Mouse (Mus musculus): ENCODE data around the gene Foxp3. TPM values are rescaled to one million over a fixed set of nuclear protein-coding genes. Genes with fewer than 3 reads are reported as not detected.
A peak's percentile ranks its signal among the peaks of the same experiment; 100 is the strongest.

Gene Foxp3
- total RNA-seq, 1 experiment from 2014 or later, result not detected

DNA sequence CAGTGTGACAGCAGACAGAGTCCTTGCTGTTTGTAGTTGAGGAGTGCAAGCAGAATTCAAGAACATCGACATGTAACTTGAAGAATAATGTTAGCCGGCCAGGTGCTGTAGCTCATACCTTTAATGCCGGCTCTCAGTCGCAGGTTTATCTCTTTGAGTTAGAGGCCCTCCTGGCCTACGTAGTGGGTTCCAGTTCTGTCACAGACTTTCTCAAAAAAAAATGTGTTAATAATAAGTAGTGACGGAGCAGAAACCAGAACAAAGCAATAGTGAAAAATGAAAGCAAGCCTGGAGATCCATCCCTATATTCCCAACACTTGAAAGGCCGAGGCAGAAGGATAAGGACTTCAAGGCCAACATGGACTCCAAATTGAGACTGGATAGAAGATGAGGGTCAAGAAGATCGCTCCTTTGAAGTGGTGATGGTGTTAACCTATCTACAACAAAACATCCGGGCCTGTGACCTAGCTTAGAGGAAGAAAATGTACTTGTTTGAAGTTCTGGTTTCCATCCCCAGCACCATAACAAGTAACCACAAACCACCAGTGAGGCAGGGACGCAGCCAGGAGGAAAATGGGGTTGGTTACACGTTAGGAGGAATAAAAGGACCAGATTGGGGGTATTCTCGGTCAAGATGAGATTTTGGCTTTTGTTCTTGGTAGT, 44.6 kb downstream of the Foxp3 start:
- no peak for DNase-seq

DNA sequence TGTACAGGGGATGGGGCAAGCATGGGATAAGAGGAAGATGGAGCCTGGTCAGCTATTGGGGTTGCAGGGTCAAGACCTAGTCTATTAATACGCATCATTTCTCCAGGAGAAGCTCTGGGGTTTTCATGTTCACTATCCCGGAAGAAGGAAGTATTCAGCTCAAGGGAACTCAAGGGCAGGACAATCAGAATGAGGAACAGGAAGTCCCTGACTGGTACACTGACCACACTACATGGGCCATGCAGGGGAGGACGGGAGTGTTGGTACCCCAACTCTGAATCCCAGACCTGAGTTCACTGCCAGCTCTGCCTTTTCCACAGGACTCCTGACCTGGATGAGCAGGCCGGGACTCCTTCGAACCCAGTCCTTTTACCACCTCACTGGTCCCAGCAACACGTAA, 59.1 kb downstream of the Foxp3 start:
- no peak for DNase-seq

DNA sequence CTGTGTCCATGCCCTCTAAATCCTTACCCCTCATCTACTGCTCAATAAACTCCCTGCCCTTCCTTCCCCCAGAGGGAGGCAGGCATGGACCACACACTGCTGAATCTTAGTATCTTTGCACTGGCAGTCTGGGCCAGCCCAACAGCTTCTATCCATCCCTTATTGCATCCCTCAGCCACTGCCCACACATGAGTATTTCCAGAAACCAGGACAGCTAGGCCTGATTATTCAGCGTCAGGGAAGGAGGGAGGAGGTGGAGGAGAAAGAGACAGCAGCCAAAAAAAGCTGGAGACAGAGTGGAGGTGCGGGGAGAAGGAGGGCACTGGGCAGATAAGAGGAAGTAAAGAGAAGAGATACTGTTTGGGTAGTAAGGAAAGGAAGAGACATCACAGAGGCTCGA, 61.7 kb downstream of the Foxp3 start:
- DNase-seq, result no peak

DNA sequence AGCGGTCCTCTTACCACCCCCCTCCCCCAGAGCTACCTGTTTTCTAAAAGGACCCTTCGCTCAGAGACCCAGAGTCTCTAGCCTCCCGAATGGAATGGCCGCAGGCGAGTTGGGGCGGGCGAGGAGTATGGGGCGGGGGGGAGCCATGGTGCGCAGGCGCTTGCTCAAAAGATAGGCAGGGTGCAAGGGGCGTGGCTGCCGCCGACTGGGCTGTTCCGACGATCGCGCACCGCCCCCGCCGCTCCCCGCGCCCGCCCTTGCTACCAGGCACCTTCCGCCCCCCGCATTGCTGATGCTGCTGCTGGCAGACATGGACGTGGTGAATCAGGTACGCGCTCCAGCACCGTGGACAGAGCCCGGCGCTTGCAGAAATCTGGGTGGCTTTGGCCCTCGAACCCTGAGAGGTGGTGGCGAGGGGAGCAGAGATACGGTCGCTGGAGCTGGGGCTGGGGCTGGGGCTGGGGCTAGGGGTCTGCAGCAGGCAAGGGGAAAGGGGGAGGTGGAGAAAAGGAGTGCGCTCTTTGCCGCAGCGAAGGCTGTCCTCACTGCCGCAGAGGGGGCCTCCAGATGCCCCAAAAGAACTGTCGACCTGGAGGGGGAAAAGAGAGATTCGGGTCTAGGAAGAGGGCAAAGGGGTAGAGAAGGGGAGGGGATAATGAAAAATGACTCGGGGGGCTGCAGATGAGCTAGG, 65.1 kb downstream of the Foxp3 start, which contains the start of gene Syp:
Syp (plus strand) TSS at position 71 of the 691 bp plus-strand sequence.
- peak; percentile 85 for DNase-seq

DNA sequence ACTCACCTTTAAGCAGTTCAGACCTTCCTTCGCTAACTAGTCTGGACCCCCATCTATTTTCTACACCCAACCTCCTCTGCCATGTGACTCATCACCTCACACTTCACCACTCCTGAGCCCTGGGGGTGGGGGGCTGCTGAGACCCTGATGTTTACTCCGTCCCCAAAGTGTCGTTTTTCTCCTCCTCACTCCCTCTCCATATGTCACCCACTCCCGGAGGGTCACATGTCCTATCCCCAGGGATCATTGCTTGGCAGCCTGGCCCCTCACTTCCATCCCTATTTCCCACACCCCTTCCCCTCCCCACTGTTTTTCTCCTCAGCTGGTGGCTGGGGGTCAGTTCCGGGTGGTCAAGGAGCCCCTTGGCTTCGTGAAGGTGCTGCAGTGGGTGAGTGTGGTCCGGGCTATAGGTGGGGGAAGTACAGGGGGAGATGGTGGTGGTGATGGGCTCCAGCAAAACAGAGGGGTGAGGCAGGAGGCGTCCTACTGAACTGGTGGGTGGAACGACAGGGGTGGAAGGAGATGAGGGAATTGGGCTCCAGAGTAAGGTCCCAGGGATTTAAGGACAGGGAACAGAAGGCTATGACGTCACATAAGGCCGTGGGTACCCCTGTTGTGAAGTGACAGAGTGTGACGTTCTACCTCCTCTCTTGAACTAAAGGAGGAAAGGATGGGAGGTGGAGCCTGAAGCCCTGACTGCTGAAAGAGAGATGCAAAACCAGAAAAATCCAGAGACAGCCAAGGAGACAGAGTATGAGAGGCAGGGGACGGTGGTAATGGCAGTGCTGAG, 66.3 kb downstream of the Foxp3 start:
- DNase-seq, result no peak

DNA sequence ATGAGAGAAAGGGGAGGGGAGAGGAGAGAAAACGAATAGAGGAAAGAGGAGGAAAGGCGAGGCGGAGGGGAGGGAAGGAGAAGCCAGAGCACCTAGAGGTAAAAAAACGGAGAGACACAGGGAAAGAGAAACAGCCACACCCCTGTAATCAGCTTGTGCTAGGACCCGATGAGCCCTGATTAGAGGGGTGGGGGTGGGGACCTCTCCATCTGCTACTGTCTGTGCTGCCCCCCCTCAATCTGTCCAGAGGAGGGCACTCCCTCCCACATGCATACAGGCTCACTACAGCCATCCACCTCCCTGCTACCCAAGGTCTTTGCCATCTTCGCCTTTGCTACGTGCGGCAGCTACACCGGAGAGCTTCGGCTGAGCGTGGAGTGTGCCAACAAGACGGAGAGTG, 67.3 kb downstream of the Foxp3 start:
- DNase-seq, result no peak

Other genes starting within 250 kb of the Foxp3 start
- gene Usp27x, start 197.8 kb upstream of the Foxp3 start, total RNA-seq (2021), result 20.9 and 26.4 TPM in 2 replicates
- 4.2 and 4.6 TPM in 2 replicates for gene Ppp1r3f, start 639 bp downstream of the Foxp3 start, total RNA-seq (2021)
- gene Ccdc22, start 31.9 kb downstream of the Foxp3 start, total RNA-seq (2021), result 30.3 and 32.3 TPM in 2 replicates
- gene Cacna1f, start 33.4 kb downstream of the Foxp3 start, total RNA-seq (2021), result not detected in 2 replicates
- gene Syp, start 64.8 kb downstream of the Foxp3 start, total RNA-seq (2021), result 28.5 and 34.6 TPM in 2 replicates
- gene Prickle3, start 83.6 kb downstream of the Foxp3 start, total RNA-seq (2021), result 17.9 and 20.0 TPM in 2 replicates
- 62.4 and 70.9 TPM in 2 replicates for gene Plp2, start 97.7 kb downstream of the Foxp3 start, total RNA-seq (2021)
- 0.52 and 0.86 TPM in 2 replicates for gene Magix, start 107.6 kb downstream of the Foxp3 start, total RNA-seq (2021)
- 50.4 and 54.9 TPM in 2 replicates for gene Gpkow, start 123.5 kb downstream of the Foxp3 start, total RNA-seq (2021)
- gene Wdr45, start 140.7 kb downstream of the Foxp3 start, total RNA-seq (2021), result 79.0 and 80.8 TPM in 2 replicates
- gene Gm45208, start 148.6 kb downstream of the Foxp3 start, total RNA-seq (2021), result not detected in 2 replicates
- gene Praf2, start 154.8 kb downstream of the Foxp3 start, total RNA-seq (2021), result 8.4 and 11.0 TPM in 2 replicates
- 4.4 and 6.0 TPM in 2 replicates for gene Ccdc120, start 177.3 kb downstream of the Foxp3 start, total RNA-seq (2021)
- 40.7 and 45.0 TPM in 2 replicates for gene Tfe3, start 188.9 kb downstream of the Foxp3 start, total RNA-seq (2021)
- gene Gripap1, start 216.1 kb downstream of the Foxp3 start, total RNA-seq (2021), result 61.2 and 64.9 TPM in 2 replicates
- 1.0 and 1.2 TPM in 2 replicates for gene Kcnd1, start 248.6 kb downstream of the Foxp3 start, total RNA-seq (2021)

All from adrenal gland, postnatal 25 days (tissue).